Mouse (Mus musculus) liver, embryonic 12.5 days (tissue): Measurements from ENCODE around the gene Wfdc3. TPM values are rescaled to one million over a fixed set of nuclear protein-coding genes. Genes with fewer than 3 reads are reported as not detected.

Experiments
- ATAC-seq: fragments of 200-750 bp; cut with Nextera tagmentation; 2 replicates; pipeline ENCODE4 v1.8.0; 2017; ENCODE audit warnings: moderate number of reproducible peaks, mild to moderate bottlenecking, moderate library complexity
- H3K27ac ChIP-seq: fragments of 300-500 bp; sonication (generic); 2 replicates; pipeline ENCODE4 v1.5.1; 2016; ENCODE audit warnings: mild to moderate bottlenecking
- H3K27me3 ChIP-seq: fragments of 300-500 bp; sonication (generic); replicated peaks from 2 replicates; pipeline ENCODE4 v1.6.1; 2016; ENCODE audit warnings: mild to moderate bottlenecking, moderate library complexity
- H3K36me3 ChIP-seq: fragments of 300-500 bp; sonication (generic); 2 replicates; pipeline ENCODE4 v1.6.1; 2016; ENCODE audit warnings: mild to moderate bottlenecking, moderate library complexity
- H3K4me1 ChIP-seq: fragments of 300-500 bp; sonication (generic); 2 replicates; pipeline ENCODE4 v1.6.1; 2016
- H3K4me2 ChIP-seq: fragments of 300-500 bp; sonication (generic); 2 replicates; pipeline ENCODE4 v1.6.1; 2016; ENCODE audit warnings: mild to moderate bottlenecking, moderate library complexity
- H3K4me3 ChIP-seq: fragments of 300-500 bp; sonication (generic); 2 replicates; pipeline ENCODE4 v1.5.1; 2016; ENCODE audit warnings: mild to moderate bottlenecking, moderate library complexity
- H3K9ac ChIP-seq: fragments of 300-500 bp; sonication (generic); 2 replicates; pipeline ENCODE4 v1.6.1; 2016; ENCODE audit warnings: mild to moderate bottlenecking, moderate library complexity
- H3K9me3 ChIP-seq: fragments of 300-500 bp; sonication (generic); replicated peaks from 2 replicates; pipeline ENCODE4 v1.6.1; 2016; ENCODE audit warnings: mild to moderate bottlenecking, moderate library complexity
- WGBS: fragments of 180-500 bp; shearing (Covaris S2); methylation state at CpG from one replicate; pipeline ENCODE4 v1.1.7; 2016; ENCODE audit not compliant: insufficient replicate concordance; 5-methylcytosine and 5-hydroxymethylcytosine counted together
- polyA plus RNA-seq: library from polyadenylated mRNA; unstranded; fragments of >200 nt; fragmentation: Nextera tagmentation; extraction: Ambion mirVana; gene quantifications from 2 replicates; pipeline ENCODE4 v1.2.1, GENCODE M21; 2016

The Wfdc3 gene
- polyA plus RNA-seq, 1 experiment from 2014 or later: 0.48 TPM

DNA sequence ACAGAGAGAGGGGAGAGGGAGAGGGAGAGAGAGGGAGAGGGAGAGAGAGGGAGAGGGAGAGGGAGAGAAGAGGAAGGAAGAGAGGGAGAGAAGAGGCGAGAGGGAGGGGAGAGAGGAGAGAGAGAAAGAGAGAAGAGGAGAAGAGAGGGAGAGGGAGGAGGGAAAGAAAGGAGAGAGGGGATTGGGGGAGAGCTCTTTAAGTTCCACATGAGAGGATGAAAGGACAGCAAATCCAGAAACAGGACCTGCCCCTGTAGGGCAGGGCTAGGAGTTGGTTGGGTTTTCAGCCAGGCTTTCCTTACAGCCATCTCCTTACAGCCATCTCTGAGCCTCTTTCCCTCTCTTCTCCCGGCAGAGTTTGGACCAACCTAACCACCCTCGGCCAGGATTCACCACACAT lies 60.9 kb downstream of the Wfdc3 start, which contains the start of gene Wfdc13:
Gene Wfdc13, plus strand, starts transcription at position 301 of the 400 bp plus-strand sequence.
- 53% methylated on average over 3 of the region's 3 CpGs for WGBS
- Histone ChIP-seq H3K27me3 (0 out of 2 replicates have a peak, but pooled peaks cover 6% of the 10 kb centered on the region), H3K36me3 (no peaks in the 10 kb centered on the region), H3K4me3 (no peak within 1 kb of the TSS), H3K4me1 (no peaks in the 10 kb centered on the region), H3K27ac (no peak within 1 kb of the TSS), H3K4me2 (no peak within 1 kb of the TSS), H3K9me3 (no peaks in the 10 kb centered on the region), H3K9ac (no peak within 1 kb of the TSS)
- ATAC-seq: no peak

Other genes starting within 250 kb of the Wfdc3 start
- gene Pigt, start 248.4 kb downstream of the Wfdc3 start, polyA plus RNA-seq: 29.7 and 30.3 TPM in 2 replicates
- 2.1 and 3.2 TPM in 2 replicates for gene Wfdc2, start 183.5 kb downstream of the Wfdc3 start, polyA plus RNA-seq
- gene Spint3, start 172.5 kb downstream of the Wfdc3 start, polyA plus RNA-seq: not detected in 2 replicates
- gene Wfdc6a, start 160.5 kb downstream of the Wfdc3 start, polyA plus RNA-seq: 0.26 TPM in 1 of 2 replicates, not detected in the other
- not detected in 2 replicates for gene Eppin, start 152.3 kb downstream of the Wfdc3 start, polyA plus RNA-seq
- gene Wfdc6b, start 132.4 kb downstream of the Wfdc3 start, polyA plus RNA-seq: not detected in 2 replicates
- gene Wfdc8, start 132.3 kb downstream of the Wfdc3 start, polyA plus RNA-seq: not detected in 2 replicates
- not detected in 2 replicates for gene Wfdc16, start 107.1 kb downstream of the Wfdc3 start, polyA plus RNA-seq
- gene Wfdc10, start 89.9 kb downstream of the Wfdc3 start, polyA plus RNA-seq: not detected in 2 replicates
- gene Wfdc9, start 89.3 kb downstream of the Wfdc3 start, polyA plus RNA-seq: not detected in 2 replicates
- gene Wfdc11, start 71.8 kb downstream of the Wfdc3 start, polyA plus RNA-seq: not detected in 2 replicates
- not detected in 2 replicates for gene Wfdc13, start 60.8 kb downstream of the Wfdc3 start, polyA plus RNA-seq
- gene Spint4, start 47.4 kb downstream of the Wfdc3 start, polyA plus RNA-seq: not detected in 2 replicates
- not detected in 2 replicates for gene Spint5, start 30.6 kb downstream of the Wfdc3 start, polyA plus RNA-seq
- 56.9 and 61.0 TPM in 2 replicates for gene Dnttip1, start 52 bp upstream of the Wfdc3 start, polyA plus RNA-seq
- 669 and 687 TPM in 2 replicates for gene Ube2c, start 24.0 kb upstream of the Wfdc3 start, polyA plus RNA-seq
- 0.66 and 1.8 TPM in 2 replicates for gene Tnnc2, start 34.0 kb upstream of the Wfdc3 start, polyA plus RNA-seq
- 5.5 TPM in 2 replicates for gene Snx21, start 39.9 kb upstream of the Wfdc3 start, polyA plus RNA-seq
- gene Acot8, start 59.0 kb upstream of the Wfdc3 start, polyA plus RNA-seq: 20.3 and 21.5 TPM in 2 replicates
- gene Zswim3, start 59.2 kb upstream of the Wfdc3 start, polyA plus RNA-seq: 4.8 and 5.9 TPM in 2 replicates
- gene Zswim1, start 76.8 kb upstream of the Wfdc3 start, polyA plus RNA-seq: 8.9 and 9.1 TPM in 2 replicates
- gene Spata25, start 82.6 kb upstream of the Wfdc3 start, polyA plus RNA-seq: not detected in 2 replicates
- gene Ctsa, start 86.9 kb upstream of the Wfdc3 start, polyA plus RNA-seq: 66.7 and 69.3 TPM in 2 replicates
- gene Neurl2, start 87.5 kb upstream of the Wfdc3 start, polyA plus RNA-seq: 2.1 and 2.2 TPM in 2 replicates
- 8.4 and 8.7 TPM in 2 replicates for gene Pltp, start 111.8 kb upstream of the Wfdc3 start, polyA plus RNA-seq
- gene Pcif1, start 133.4 kb upstream of the Wfdc3 start, polyA plus RNA-seq: 48.6 and 51.5 TPM in 2 replicates
- gene Zfp335, start 165.8 kb upstream of the Wfdc3 start, polyA plus RNA-seq: 10.5 and 11.2 TPM in 2 replicates
- 1.9 TPM in 2 replicates for gene Mmp9, start 194.8 kb upstream of the Wfdc3 start, polyA plus RNA-seq
- gene Slc12a5, start 214.9 kb upstream of the Wfdc3 start, polyA plus RNA-seq: 0.50 and 0.63 TPM in 2 replicates